Mouse (Mus musculus) hindlimb bud, embryonic 11.5 days (tissue): Measurements from ENCODE around the gene Ccdc173.
"Not testable (repeated sequence)": the region's sequence is repeated elsewhere in the genome, so short reads cannot be mapped to it uniquely, and the experiment has no call there.

Experiments used
- DNase-seq: peaks from one replicate; pipeline ENCODE4 v3.0.0-alpha.2; 2012; ENCODE audit warnings: low read depth, low spot score; ENCODE audit errors: extremely low spot score

The Ccdc173 gene

GRCm38 (mm10) chr2:69789429-69790069, at the start of gene Ccdc173, which contains the start of gene Phospho2:
TSS of gene Ccdc173 (minus strand) at chr2:69789575.
TSS of gene Phospho2 (plus strand) at chr2:69789623.
- peak; percentile 96 for DNase-seq

GRCm38 (mm10) chr2:69838707-69839106, 49.3 kb upstream of the Ccdc173 start:
- no peak for DNase-seq

DNA sequence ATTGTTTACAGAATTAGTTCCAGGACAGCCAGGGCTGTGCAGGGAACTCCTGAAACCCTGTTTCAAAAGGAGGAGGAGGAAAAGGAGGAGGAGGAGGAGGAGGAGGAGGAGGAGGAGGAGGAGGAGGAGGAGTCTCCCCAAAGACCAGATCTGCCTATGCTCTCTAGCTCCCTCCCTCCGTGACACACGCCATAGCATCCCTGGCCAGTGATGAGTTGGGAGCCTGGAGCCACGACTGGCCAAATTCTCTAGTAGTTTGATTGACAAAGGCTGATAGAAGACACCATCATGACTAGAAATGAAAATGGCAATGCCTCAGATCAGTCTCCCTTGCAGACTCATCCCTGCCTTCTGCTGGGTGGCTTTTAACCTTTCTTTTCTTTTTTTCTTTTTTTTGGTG, 48.6 kb upstream of the Ccdc173 start:
- DNase-seq: no peak

- DNase-seq: no peak
Measured at GRCm38 (mm10) chr2:69837244-69837967, 48.0 kb upstream of the Ccdc173 start.

DNA sequence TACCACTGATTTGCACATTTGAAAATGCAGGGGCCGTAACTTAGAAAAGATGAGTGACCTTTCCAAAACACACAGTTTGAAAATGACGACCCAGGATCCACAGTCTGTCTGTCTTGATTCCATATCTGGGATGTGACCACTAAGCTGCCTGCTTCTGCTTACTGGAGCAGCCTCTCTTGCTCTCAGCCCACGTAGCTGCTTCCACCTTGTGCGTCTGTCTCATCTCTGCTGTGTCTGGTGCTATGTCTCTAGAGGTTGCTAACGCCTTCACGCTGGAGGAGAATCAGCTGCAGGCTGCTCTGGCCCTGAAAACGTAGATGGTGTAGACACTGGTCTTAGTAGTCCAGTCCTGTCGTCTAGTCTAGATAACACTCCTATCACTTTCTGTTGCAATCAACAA, 40.7 kb upstream of the Ccdc173 start:
- no peak for DNase-seq

GRCm38 (mm10) chr2:69829680-69830079, 40.3 kb upstream of the Ccdc173 start:
- DNase-seq: no peak

- no peak for DNase-seq
Measured at GRCm38 (mm10) chr2:69828031-69828430, 38.7 kb upstream of the Ccdc173 start.

GRCm38 (mm10) chr2:69826380-69826779, 37.0 kb upstream of the Ccdc173 start:
- DNase-seq: no peak

DNA sequence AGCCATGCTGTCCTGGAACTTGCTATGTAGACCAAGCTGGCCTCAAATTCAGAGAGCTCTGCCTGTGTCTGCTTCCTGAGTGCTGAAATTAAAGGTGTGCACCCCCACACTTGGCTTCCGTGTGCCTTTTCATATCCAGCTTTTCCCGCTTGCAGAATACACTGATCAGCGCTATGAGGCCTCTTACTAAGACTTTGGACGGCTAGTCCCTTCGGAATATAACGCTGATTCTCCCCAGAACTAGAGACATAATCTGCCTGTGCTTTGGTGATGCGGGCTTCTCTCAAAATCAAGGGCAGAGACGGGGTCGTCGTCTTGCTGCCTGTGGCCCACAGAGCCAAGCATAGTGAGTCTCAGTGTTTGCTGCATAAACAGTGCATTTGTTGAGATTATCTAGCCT, 36.5 kb upstream of the Ccdc173 start:
- DNase-seq: no peak

GRCm38 (mm10) chr2:69823129-69823677, 33.8 kb upstream of the Ccdc173 start:
- no peak for DNase-seq

DNA sequence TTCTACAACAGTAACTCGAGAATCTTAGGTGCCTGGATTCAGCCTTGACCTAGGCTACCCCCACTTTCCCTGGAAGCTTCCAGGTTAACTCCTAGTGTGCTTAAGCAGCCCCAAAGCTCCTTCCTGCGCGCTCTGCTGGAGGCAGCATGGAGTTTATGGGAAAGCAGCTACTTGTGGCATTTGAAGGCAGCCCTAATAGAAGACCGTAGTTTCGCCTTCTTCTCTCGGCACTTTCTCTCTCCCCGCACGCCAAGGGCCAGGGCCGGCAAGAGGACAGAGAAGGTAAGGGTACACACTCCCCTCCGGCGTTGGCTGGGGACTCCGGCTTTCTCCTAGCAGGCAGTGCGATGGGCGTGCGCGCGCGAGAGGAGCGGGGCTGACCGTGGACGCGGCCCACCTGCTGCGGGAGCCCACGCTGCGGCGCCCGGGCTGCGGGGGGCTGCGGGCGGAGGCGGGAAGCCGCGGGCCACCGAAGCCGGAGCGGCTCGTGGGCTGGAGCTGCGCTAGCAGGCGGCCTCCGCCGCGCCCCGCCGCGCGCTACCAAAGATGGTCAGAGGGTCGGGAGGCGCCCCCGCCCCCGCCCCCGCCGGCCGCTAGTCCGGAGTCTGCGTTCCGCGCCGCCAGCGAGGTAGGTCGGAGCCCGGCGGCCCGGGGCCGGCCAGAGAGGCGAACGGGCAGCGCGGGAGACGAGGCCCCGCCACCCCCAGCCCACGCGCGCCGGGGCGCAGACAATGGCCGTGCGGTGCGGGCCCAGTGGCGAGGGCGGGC, 33.2 kb upstream of the Ccdc173 start:
- peak; percentile 50 for DNase-seq

GRCm38 (mm10) chr2:69821711-69822110, 32.3 kb upstream of the Ccdc173 start, which contains the start of gene Klhl23:
TSS of gene Klhl23 (plus strand) at chr2:69821944.
- no peak for DNase-seq

- DNase-seq: no peak
Measured at GRCm38 (mm10) chr2:69820201-69820600, 30.8 kb upstream of the Ccdc173 start.

DNA sequence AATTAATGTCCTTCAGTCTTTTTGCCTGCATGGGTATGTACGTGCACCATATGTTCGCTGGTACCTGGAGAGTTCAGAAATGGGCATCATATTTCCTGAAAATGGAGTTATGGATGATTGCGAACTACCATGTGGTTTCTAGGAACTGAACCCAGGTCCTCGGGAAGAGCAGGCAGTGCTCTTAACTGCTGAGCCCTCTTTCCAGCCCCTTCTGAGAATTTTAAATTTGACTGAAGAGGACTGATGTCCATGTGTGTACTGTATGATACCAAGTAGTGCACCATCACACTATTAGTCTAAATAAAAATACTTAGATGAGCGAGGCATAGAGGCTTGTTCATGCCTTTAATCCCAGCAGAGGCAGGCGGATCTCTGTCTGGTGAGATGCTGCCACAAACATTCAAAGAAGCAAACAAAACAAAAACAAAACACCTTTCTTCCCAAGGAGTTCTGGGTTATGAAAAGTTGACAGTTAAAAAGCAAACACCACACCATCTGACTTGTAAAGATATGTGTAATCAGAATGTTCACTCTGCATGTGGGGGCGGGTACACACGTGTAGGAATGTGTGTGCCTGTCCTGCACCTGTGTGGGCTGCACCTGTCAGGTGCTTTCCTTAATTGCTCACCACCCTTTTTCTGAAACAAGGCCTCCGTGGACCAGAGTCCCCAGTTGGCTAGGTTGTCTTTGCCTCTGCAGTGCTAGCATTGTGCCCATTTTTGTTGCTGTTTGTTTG, 29.1 kb upstream of the Ccdc173 start:
- DNase-seq: no peak

DNA sequence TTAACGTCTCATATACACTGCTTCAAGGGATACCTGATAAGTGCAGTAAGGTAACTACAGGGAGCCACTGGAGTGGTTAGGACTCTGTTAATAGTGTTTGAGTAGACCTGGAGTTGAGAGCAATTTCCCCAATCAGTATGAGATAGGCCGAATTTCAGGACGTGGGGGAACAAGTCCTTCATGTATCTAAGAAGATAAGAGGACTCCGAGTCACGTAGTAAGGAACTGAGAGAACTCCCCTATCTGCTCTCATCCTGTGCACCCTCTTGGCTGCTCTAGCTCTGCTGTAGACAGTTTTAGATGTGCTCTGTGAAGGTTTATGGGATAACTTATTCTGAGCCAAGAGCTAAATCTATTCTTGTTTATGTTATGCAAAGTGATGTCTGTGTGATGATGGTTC, 27.2 kb upstream of the Ccdc173 start:
- no peak for DNase-seq

- DNase-seq: not testable (repeated sequence)
Measured at GRCm38 (mm10) chr2:69811349-69811748, 22.0 kb upstream of the Ccdc173 start.

GRCm38 (mm10) chr2:69810169-69810568, 20.8 kb upstream of the Ccdc173 start:
- DNase-seq: no peak

GRCm38 (mm10) chr2:69804663-69805062, 15.3 kb upstream of the Ccdc173 start:
- not testable (repeated sequence) for DNase-seq

DNA sequence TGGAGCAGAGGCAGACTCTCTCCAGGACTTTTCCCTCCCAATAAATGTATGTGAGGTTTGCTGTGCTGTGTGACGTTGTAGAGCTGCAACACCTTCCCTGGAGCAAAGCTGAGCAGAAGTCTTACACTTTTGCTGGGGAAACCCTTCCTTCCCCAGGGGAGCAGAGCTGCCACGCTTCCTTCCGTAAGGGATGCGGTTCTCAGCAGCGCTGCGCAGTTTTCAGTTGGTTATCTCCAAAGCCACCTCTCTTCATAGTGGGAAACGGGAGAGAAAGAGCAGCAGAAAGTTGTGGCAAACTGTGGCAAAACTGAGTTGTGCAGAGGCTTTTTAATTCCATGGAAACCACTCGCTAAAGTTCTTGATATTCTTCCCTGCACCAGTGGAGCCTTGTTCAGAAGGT, 14.4 kb upstream of the Ccdc173 start:
- DNase-seq: no peak

DNA sequence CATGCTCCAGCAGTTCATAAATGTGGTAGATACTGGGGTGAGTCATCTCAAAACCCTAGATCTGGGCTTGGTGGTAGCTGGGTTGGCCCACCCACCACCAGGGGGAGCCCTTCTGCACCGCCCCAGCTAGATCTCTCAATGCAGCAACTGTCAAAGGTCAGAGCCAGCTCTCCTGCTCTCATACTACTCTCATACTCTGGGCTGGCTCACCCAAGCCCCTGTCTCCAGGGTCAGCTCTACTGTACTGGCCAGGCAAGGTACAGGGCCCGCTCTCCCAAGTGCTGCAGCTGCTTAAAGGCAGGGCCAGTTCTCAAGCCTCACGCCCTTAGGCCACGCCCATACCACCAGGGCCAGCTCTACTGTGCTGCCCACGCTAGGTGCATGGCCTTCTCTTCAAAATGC, 13.5 kb upstream of the Ccdc173 start:
- DNase-seq: no peak

GRCm38 (mm10) chr2:69790722-69791121, 1.3 kb upstream of the Ccdc173 start:
- DNase-seq: no peak
